Mouse (Mus musculus) ovary, postnatal 14 days (tissue): Measurements from ENCODE around the gene Slc2a5.

Source experiments
- DNase-seq: peaks from one replicate; pipeline ENCODE4 v3.0.0; 2022; ENCODE audit warnings: low spot score

Gene Slc2a5

GRCm38 (mm10) chr4:150105671-150106070 lies 13.4 kb upstream of the Slc2a5 start:
- DNase-seq = no peak

- DNase-seq = no peak
Observed at GRCm38 (mm10) chr4:150106637-150107036, 12.4 kb upstream of the Slc2a5 start.

- DNase-seq = no peak
Observed at GRCm38 (mm10) chr4:150109636-150110035, 9.4 kb upstream of the Slc2a5 start.

GRCm38 (mm10) chr4:150110373-150110772 lies 8.7 kb upstream of the Slc2a5 start:
- DNase-seq = no peak

GRCm38 (mm10) chr4:150112867-150113266 lies 6.2 kb upstream of the Slc2a5 start:
- peak; percentile 55 for DNase-seq

- DNase-seq = no peak
Observed at GRCm38 (mm10) chr4:150114505-150115061, 4.5 kb upstream of the Slc2a5 start.

GRCm38 (mm10) chr4:150117311-150117710 lies 1.8 kb upstream of the Slc2a5 start:
- DNase-seq = no peak

GRCm38 (mm10) chr4:150118163-150118562 lies 920 bp upstream of the Slc2a5 start:
- no peak for DNase-seq

GRCm38 (mm10) chr4:150119640-150120039 lies 557 bp downstream of the Slc2a5 start:
- DNase-seq = no peak

GRCm38 (mm10) chr4:150120173-150120833 lies 1.2 kb downstream of the Slc2a5 start:
- no peak for DNase-seq

- no peak for DNase-seq
Observed at GRCm38 (mm10) chr4:150121430-150121829, 2.3 kb downstream of the Slc2a5 start.

- DNase-seq = no peak
Observed at GRCm38 (mm10) chr4:150122476-150122875, 3.4 kb downstream of the Slc2a5 start.

GRCm38 (mm10) chr4:150126373-150126772 lies 7.3 kb downstream of the Slc2a5 start:
- no peak for DNase-seq

- DNase-seq = no peak
Observed at GRCm38 (mm10) chr4:150127894-150128293, 8.8 kb downstream of the Slc2a5 start.

GRCm38 (mm10) chr4:150128571-150128970 lies 9.5 kb downstream of the Slc2a5 start:
- DNase-seq = no peak

- DNase-seq = no peak
Observed at GRCm38 (mm10) chr4:150130661-150131060, 11.6 kb downstream of the Slc2a5 start.

GRCm38 (mm10) chr4:150132692-150133271 lies 13.7 kb downstream of the Slc2a5 start:
- no peak for DNase-seq

GRCm38 (mm10) chr4:150135254-150135653 lies 16.2 kb downstream of the Slc2a5 start:
- no peak for DNase-seq

GRCm38 (mm10) chr4:150136693-150137092 lies 17.6 kb downstream of the Slc2a5 start:
- peak; percentile 72 for DNase-seq

- no peak for DNase-seq
Observed at GRCm38 (mm10) chr4:150137368-150138083, 18.4 kb downstream of the Slc2a5 start.

GRCm38 (mm10) chr4:150138084-150138543 lies 19.0 kb downstream of the Slc2a5 start:
- DNase-seq = peak; percentile 49

- no peak for DNase-seq
Observed at GRCm38 (mm10) chr4:150139090-150139489, 20.0 kb downstream of the Slc2a5 start.

- DNase-seq = no peak
Observed at GRCm38 (mm10) chr4:150140346-150140745, 21.3 kb downstream of the Slc2a5 start.
